In the genomic region with DNA sequence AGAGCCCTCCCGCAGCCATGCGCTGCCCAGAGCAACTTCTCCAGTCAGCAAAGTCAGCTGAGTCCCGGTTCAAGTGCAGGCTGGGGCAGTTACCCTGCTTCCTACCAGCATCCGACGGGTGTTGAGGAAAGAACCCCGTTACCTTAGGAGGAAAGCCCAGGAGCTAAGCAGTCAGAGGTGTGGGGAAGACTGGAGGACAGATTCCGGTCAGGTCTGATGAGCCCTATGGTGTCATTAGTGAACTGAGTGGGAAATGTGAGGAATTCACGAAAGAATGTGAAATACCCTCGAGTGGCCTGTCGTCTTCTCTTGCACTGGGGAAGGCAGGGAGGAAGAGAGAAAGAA, we compare ENCODE assay signal across 8 mouse cellular contexts. TPM values are rescaled to one million over a fixed set of nuclear protein-coding genes. Genes with fewer than 3 reads are reported as not detected.
DNase-seq lines count a peak whose midpoint lies in the region; ATAC-seq and TF ChIP-seq lines count a peak whose summit lies in the region.

No protein-coding gene starts in this region.

- no peaks in the 10 kb centered on the region for H3K9me3 ChIP-seq in heart, embryonic 14.5 days (ENCODE audit: control insufficient read depth, low read length)
- H3K9me3 ChIP-seq in liver, embryonic 12.5 days (replicated peaks), result no peaks in the 10 kb centered on the region

- peaks cover 0 to 5% of the 10 kb centered on the region in 2 experiments; a peak in 1 of 4 replicates for H3K4me1 ChIP-seq in heart, embryonic 14.5 days (ENCODE audit: control insufficient read depth in 2 of 2, insufficient read depth in 2 of 2, low read length in 2 of 2)
- peaks cover 12% of the 10 kb centered on the region for H3K4me1 ChIP-seq in liver, embryonic 12.5 days

- H3K4me3 ChIP-seq in heart, embryonic 14.5 days (ENCODE audit: control insufficient read depth in 1 of 2, insufficient read depth in 1 of 2, low read depth in 1 of 2, low read length in 2 of 2), result peak overlapping the region; percentile 71 to 81
- peak overlapping the region; percentile 71 for H3K4me3 ChIP-seq in liver, embryonic 12.5 days
- peak overlapping the region; percentile 19 for H3K4me3 ChIP-seq in myocyte

- no peak for ATAC-seq in heart, embryonic 14.5 days (ENCODE audit: insufficient number of reproducible peaks, insufficient read depth, low FRiP score, low read depth)
- 0 out of 2 replicates have a peak, but pooled peaks have one; percentile 2 for ATAC-seq in liver, embryonic 12.5 days

- peak; percentile 11 for DNase-seq in heart, adult 8-10 months (ENCODE audit: low spot score)
- DNase-seq in heart, adult 11 months, result no peak
- DNase-seq in NIH3T3 (ENCODE audit: low read depth), result peak; percentile 17
- DNase-seq in urinary bladder, postnatal 36 days (ENCODE audit: low spot score in 2 of 2), result no peak
- DNase-seq in ovary, postnatal 14 days (ENCODE audit: low spot score), result no peak

- 15% methylated on average over 10 of the region's 10 CpGs for WGBS in heart, embryonic 14.5 days
- 30% methylated on average over 10 of the region's 10 CpGs for WGBS in liver, embryonic 12.5 days (ENCODE audit: insufficient replicate concordance)

- no peak overlapping the region for H3ac ChIP-seq in myocyte (ENCODE audit: control insufficient read depth, insufficient read length)

- H3K9ac ChIP-seq in heart, embryonic 14.5 days (ENCODE audit: low read length), result peak overlapping the region; percentile 75
- H3K9ac ChIP-seq in liver, embryonic 12.5 days, result peak overlapping the region; percentile 74

- no peaks in the 10 kb centered on the region for H3K27me3 ChIP-seq in heart, embryonic 14.5 days (ENCODE audit: control insufficient read depth, insufficient read depth, low read length)
- no peaks in the 10 kb centered on the region for H3K27me3 ChIP-seq in liver, embryonic 12.5 days (replicated peaks)
- H3K27me3 ChIP-seq in myocyte (ENCODE audit: control insufficient read depth, insufficient read depth, insufficient read length), result peaks cover 10% of the 10 kb centered on the region

- peaks cover 12% of the 10 kb centered on the region for H3K36me3 ChIP-seq in heart, embryonic 14.5 days (ENCODE audit: control insufficient read depth, insufficient read depth, low read length)
- no peaks in the 10 kb centered on the region; the same call in 1 of the 2 replicates for H3K36me3 ChIP-seq in liver, embryonic 12.5 days
- no peaks in the 10 kb centered on the region for H3K36me3 ChIP-seq in myocyte (ENCODE audit: control insufficient read depth, insufficient read depth)

- no peaks in the 10 kb centered on the region for H3K79me2 ChIP-seq in myocyte (ENCODE audit: control insufficient read depth, insufficient read depth)

- TF ChIP-seq POLR2A in myocyte (IDR thresholded peaks at IDR 0.05; ENCODE audit: insufficient read length, low read depth), result no peak

- H3K27ac ChIP-seq in heart, embryonic 14.5 days (replicated peaks in 1 of 2; ENCODE audit: control insufficient read depth in 1 of 2, insufficient read depth in 1 of 2, low read depth in 2 of 2, low read length in 2 of 2), result no peak overlapping the region
- H3K27ac ChIP-seq in liver, embryonic 12.5 days, result no peak overlapping the region

- H3K4me2 ChIP-seq in heart, embryonic 14.5 days (ENCODE audit: low read length), result peak overlapping the region; percentile 90
- H3K4me2 ChIP-seq in liver, embryonic 12.5 days, result peak overlapping the region; percentile 85
- H3K4me2 ChIP-seq in myocyte (ENCODE audit: low read depth), result peak overlapping the region; percentile 74

TF ChIP-seq in myocyte, 11 proteins besides CTCF, POLR2A, EP300 and RAD21:
- TF ChIP-seq MYOG (IDR thresholded peaks at IDR 0.05; ENCODE audit: control insufficient read depth in 1 of 3, insufficient read depth in 1 of 3, insufficient read length in 2 of 3, low read depth in 2 of 3), result no peak
- TF ChIP-seq CEBPB (IDR thresholded peaks at IDR 0.05; ENCODE audit: insufficient read depth, poor library complexity, severe bottlenecking), result no peak
- no peak for TF ChIP-seq POLR2AphosphoS2 (IDR thresholded peaks at IDR 0.05; ENCODE audit: insufficient read length, low read depth)
- no peak for TF ChIP-seq USF1 (IDR thresholded peaks at IDR 0.05; ENCODE audit: low read depth)
- TF ChIP-seq E2F4 (IDR thresholded peaks at IDR 0.05; ENCODE audit: insufficient read depth), result no peak
- TF ChIP-seq SRF (IDR thresholded peaks at IDR 0.05; ENCODE audit: control insufficient read depth, insufficient read length, low read depth), result no peak
- TF ChIP-seq TCF12 (IDR thresholded peaks at IDR 0.05; ENCODE audit: insufficient read depth, poor library complexity, severe bottlenecking), result no peak
- no peak for TF ChIP-seq MAX (IDR thresholded peaks at IDR 0.05; ENCODE audit: low read depth)
- no peak for TF ChIP-seq MYOD1 (IDR thresholded peaks at IDR 0.05; ENCODE audit: control insufficient read depth in 1 of 3, insufficient read length in 2 of 3, low read depth in 2 of 3)
- TF ChIP-seq TCF3 (IDR thresholded peaks at IDR 0.05; ENCODE audit: insufficient read length, low read depth), result no peak
- TF ChIP-seq REST (IDR thresholded peaks at IDR 0.05; ENCODE audit: insufficient read depth, insufficient read length), result no peak

RNA-seq across cellular contexts. Expression of a gene that starts 0.9 kb away (rescaled TPM):
- 10 to 100 TPM in 3 of 4 experiments, 1 to 10 TPM in 1; 8.9 to 13.5 (median 10.5) TPM for total RNA-seq in heart, adult 8-10 months (2022)
- polyA plus RNA-seq in heart, embryonic 14.5 days (2014; fragmentation: Nextera tagmentation; extraction: Ambion mirVana), result 17.8 and 17.9 TPM in 2 replicates
- polyA plus RNA-seq in liver, embryonic 12.5 days (2016; fragmentation: Nextera tagmentation; extraction: Ambion mirVana), result 11.2 and 11.6 TPM in 2 replicates
- polyA plus RNA-seq in myocyte (2012; fragmentation: generic; extraction: Trizol), result 3.5 TPM

RNA-seq across cellular contexts. Expression of a gene that starts 40.6 kb away (rescaled TPM):
- total RNA-seq in heart, adult 8-10 months (2022), result 10 to 100 TPM; 51.3 to 79.6 (median 60.3) TPM
- polyA plus RNA-seq in heart, embryonic 14.5 days (2014; fragmentation: Nextera tagmentation; extraction: Ambion mirVana), result 7.4 and 8.2 TPM in 2 replicates
- polyA plus RNA-seq in liver, embryonic 12.5 days (2016; fragmentation: Nextera tagmentation; extraction: Ambion mirVana), result 2.4 and 3.4 TPM in 2 replicates
- 14.0 TPM for polyA plus RNA-seq in myocyte (2012; fragmentation: generic; extraction: Trizol)

RNA-seq across cellular contexts. Expression of a gene that starts 42.4 kb away (rescaled TPM):
- 10 to 100 TPM; 55.6 to 68.7 (median 62.6) TPM for total RNA-seq in heart, adult 8-10 months (2022)
- polyA plus RNA-seq in heart, embryonic 14.5 days (2014; fragmentation: Nextera tagmentation; extraction: Ambion mirVana), result 27.4 and 32.4 TPM in 2 replicates
- 59.7 and 62.9 TPM in 2 replicates for polyA plus RNA-seq in liver, embryonic 12.5 days (2016; fragmentation: Nextera tagmentation; extraction: Ambion mirVana)
- 20.6 TPM for polyA plus RNA-seq in myocyte (2012; fragmentation: generic; extraction: Trizol)

Comparison
In these comparisons a context has a peak if more than half of its experiments do, and no peak if none do; other contexts are left out.
1. DNase-seq: peak in heart, adult 8-10 months (single experiment) and NIH3T3 (single experiment); none in heart, adult 11 months (single experiment), urinary bladder, postnatal 36 days (0 of 2) and ovary, postnatal 14 days (single experiment).
2. H3K4me3 ChIP-seq: peak in every context shown above with its lines; median percentile 76 in heart, embryonic 14.5 days; 71 in liver, embryonic 12.5 days; 19 in myocyte.
3. Peak in every context shown above with its lines, with median percentiles within 50 percentile points of each other: H3K4me2 ChIP-seq.